Mouse (Mus musculus): Measurements from ENCODE around the gene Epas1. TPM values are rescaled to one million over a fixed set of nuclear protein-coding genes. Genes with fewer than 3 reads are reported as not detected.

Gene Epas1
- total RNA-seq, 2 experiments from 2014 or later = 80.4 to 85.4 TPM

- no peak for DNase-seq (ENCODE audit: low spot score in 2 of 2)
Observed at GRCm38 (mm10) chr17:86825163-86825902, 71.8 kb downstream of the Epas1 start.

- DNase-seq (ENCODE audit: low spot score in 2 of 2) = no peak
Observed at GRCm38 (mm10) chr17:86826376-86826775, 72.9 kb downstream of the Epas1 start.

- no peak for DNase-seq (ENCODE audit: low spot score in 2 of 2)
Observed at GRCm38 (mm10) chr17:86827391-86828165, 74.1 kb downstream of the Epas1 start.

- no peak for DNase-seq (ENCODE audit: low spot score in 2 of 2)
Observed at GRCm38 (mm10) chr17:86828500-86828899, 75.0 kb downstream of the Epas1 start.

DNA sequence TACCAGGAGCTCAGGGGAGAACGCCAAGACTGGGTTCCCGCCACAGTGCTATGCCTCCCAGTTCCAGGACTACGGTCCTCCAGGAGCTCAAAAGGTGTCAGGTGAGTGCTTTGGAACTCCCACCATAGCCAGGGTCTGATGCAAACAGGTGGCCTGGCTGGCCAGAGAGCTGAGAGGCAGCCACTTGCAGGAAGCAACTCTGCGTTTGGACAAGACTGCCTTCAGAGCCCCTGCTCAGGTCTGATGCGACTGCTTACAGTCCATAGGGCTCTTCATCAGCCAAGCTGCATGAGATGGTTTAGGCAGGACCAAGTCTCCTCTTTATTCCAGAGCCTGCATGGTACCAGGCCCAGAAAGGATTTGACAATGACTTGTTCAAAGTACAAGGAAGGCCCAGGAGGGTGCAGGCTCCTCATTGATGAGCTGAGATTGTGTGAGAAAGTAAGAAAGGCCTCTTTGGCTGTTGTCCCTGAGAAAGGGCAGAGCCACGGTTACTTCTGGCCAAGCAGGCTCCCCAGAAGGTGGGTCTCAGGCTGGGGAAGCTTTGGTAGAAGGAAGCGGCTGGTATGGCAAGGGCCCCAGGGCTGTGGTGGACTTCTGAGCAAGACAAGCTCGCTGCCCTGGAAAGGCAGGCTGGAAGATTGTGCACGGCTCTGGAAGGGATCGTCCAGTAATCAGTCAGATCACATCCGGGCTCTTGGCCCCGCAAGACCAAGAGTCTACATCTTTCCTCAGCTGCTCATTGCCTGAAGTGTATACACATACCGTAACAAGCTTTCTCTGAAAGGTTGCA, 76.1 kb downstream of the Epas1 start:
- DNase-seq (ENCODE audit: low spot score in 2 of 2) = no peak

DNA sequence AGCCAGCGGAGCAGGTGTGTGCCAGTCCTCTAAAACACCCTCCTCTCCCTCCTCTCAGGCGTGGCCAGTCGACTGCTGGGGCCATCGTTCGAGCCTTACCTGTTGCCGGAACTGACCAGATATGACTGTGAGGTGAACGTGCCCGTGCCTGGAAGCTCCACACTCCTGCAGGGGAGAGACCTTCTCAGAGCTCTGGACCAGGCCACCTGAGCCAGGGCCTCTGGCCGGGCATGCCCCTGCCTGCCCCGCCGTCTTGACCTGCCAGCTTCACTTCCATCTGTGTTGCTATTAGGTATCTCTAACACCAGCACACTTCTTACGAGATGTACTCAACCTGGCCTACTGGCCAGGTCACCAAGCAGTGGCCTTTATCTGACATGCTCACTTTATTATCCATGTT, 77.4 kb downstream of the Epas1 start:
- no peak for DNase-seq (ENCODE audit: low spot score in 2 of 2)

DNA sequence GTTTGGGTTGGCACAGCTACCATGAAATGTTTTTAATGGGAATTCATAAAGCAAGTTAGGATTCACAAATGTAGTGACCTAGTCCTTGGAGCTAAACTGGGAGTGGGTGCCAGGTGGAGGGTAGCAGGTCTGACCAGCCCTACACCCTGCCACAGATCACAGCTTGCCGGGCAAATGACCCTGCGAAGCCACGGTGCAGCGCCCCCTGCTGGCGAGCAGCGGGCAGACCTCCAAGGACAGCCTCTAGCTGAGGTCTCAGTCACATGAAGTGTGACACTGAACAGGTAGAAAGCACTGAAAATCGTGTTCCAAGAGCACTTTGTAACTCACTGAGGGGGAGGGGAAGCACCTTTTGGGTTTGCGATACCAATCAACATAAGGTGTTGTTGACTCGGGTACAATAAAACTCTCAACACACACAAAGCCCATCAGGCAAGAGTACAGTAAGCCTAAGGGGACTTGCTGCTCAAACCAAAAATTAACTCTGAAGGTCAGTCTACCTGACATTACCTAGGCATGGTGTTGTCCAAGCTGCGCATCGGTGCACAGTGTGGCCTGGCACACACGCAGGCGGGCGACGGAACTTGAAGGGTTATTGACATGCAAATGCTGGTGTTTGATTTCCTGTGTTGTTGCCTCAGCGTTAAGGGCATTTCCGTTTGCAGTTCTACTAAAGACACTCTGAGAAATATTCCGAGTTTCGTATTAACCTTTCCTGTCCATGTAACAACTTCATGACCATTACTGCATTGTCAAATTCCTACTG, 79.2 kb downstream of the Epas1 start:
- DNase-seq (ENCODE audit: low spot score in 2 of 2) = no peak

DNA sequence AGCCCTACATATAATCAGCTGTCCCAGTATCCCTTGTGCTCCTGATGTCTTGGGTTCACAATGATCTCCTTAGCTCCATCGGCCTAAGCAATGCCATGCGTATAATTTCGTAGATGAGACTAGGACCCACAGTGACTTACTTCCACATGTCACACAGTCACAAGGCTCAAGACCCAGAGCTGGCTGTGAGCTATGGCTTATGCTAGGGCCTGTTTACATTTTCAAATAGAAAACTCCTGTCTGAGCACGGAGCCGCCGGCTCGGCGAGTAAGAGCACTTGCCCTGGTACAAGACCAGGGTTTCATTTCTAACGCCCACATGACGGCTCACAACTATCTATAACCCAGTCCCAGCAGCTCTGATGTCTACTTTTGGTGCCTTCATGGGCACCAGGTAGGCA, 80.4 kb downstream of the Epas1 start:
- no peak for DNase-seq (ENCODE audit: low spot score in 2 of 2)

- DNase-seq (ENCODE audit: low spot score in 2 of 2) = no peak
Observed at GRCm38 (mm10) chr17:86839308-86839707, 85.8 kb downstream of the Epas1 start.

DNA sequence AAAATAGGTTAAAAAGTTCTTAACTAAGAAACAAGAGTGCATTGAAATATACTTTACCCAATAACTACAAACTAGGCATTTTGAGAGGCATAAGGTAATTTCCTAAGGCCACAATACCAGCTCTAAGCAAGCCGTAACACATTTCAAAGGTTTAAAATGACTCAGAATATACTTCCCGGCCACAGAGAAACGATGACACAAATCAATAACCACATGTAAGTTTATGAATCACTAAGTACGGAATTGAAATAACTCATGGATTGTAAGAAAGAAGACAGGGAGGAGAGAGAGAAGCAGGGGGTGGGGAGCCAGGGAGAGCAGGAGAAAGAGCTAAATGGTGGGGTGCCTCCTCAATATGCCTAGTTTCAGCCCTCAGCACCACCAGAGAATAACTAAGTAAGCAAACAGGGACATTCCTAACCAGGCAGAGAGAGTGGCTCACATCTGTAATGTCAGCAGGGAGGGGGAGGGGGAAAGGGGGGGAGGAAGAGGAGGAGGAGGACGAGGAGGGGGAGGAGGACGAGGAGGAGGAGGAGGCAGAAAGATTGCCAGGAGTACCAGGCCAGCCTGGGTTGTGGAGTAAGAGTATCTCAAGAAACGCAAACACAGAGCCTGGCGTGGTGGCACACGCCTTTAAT, 97.3 kb downstream of the Epas1 start:
- no peak for DNase-seq (ENCODE audit: low spot score in 2 of 2)

DNA sequence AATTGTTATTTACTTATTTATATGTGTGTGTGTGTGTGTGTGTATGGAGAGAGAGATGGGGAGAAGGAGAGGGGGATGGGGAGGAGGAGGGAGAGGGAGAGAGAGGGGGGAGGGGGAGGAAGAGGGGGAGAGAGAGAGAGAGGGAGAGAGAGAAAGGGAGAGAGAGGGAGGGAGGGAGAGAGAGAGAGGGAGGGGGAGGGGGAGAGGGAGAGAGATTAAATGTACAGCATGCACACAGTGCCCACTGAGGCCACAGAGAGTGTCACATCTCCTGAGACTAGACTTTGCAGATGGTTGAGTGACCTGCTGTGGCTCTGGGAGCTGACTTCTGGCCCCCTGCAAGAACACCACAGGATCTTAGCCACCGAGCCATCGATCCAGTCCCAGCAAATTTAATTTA, 98.3 kb downstream of the Epas1 start:
- no peak for DNase-seq (ENCODE audit: low spot score in 2 of 2)

DNA sequence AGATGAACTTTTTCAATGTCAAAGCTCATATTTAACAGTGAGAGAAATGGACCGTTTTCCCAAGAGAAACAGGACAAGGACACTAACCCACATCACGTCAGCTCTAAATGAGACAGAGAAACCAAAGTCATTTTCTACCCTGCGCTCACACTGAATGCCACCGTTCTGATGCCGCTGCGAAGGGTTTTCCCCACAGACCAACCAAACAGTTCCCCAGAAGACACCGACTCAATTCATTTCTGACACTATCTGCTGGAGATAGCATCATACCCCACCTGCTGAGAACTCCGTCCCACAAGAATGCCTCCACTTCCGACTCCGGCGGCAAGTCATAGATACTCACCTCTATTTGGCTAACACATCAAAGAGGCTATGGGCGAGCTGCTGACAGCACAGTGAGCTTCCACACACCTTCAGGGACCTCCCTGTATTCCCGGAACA, 99.1 kb downstream of the Epas1 start:
- no peak for DNase-seq (ENCODE audit: low spot score in 2 of 2)

DNA sequence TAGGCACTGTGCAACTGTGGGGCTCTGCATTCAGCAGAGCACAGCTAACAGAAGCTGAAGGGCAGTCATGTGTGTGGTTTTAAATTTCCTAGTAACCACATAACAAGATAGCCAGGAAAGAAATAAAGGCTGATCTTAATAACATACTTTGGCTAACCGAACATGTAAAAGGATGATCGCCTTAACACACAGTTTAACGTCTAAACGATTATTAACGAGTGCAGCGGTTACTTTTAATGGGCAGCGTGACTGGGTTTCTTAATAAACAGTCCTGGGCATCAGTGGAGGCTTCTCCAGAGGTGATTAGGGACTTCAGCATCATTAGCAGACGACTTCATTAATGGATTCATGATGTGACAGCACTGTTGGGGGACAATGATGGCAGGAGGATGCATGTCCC, 117.1 kb downstream of the Epas1 start:
- DNase-seq (ENCODE audit: low spot score in 2 of 2) = no peak

GRCm38 (mm10) chr17:86872643-86873042, 119.1 kb downstream of the Epas1 start:
- no peak for DNase-seq (ENCODE audit: low spot score in 2 of 2)

GRCm38 (mm10) chr17:86876940-86877339, 123.4 kb downstream of the Epas1 start:
- DNase-seq (ENCODE audit: low spot score in 2 of 2) = no peak

DNA sequence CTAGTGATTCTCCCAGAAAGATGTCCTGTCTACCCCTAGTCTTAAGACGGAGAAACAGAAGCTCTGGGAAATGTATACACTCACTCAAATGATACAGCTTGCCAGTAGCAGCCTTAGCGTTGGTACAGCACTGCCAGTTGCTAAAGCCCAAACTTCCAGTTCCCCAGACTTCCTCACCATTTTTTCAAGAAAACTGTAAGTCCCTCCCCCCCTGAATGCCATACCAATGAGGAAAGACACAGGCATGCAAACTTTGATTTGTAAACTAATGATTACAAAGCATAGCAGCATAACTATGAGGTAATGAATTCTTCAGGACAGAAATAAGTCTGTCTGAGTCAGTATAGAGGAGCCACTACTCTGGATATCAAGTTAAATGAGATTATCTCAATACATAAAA, 124.2 kb downstream of the Epas1 start:
- no peak for DNase-seq (ENCODE audit: low spot score in 2 of 2)

GRCm38 (mm10) chr17:86880056-86880455, 126.6 kb downstream of the Epas1 start:
- DNase-seq (ENCODE audit: low spot score in 2 of 2) = no peak

- no peak for DNase-seq (ENCODE audit: low spot score in 2 of 2)
Observed at GRCm38 (mm10) chr17:86880461-86881044, 127.1 kb downstream of the Epas1 start.
